Mouse (Mus musculus) thymus, adult 2 months (tissue): ENCODE measurements at regions not wholly inside any gene's neighbourhood (a gene's known extent, or its start where the extent isn't known, plus 50 kb on each side); places are given as distances from the start of the nearest gene placed in this dataset.

Experiments
- CTCF ChIP-seq: fragments of 200-500 bp; IDR thresholded peaks from 2 replicates; pipeline ENCODE4 v1.5.1; 2012; ENCODE audit warnings: mild to moderate bottlenecking, control low read depth, low read length, moderate library complexity, borderline replicate concordance; ENCODE audit not compliant: control insufficient read depth, poor library complexity, insufficient read depth; ENCODE audit errors: extremely low read depth
- POLR2A ChIP-seq: fragments of 200-500 bp; IDR thresholded peaks from 2 replicates; pipeline ENCODE4 v1.6.1; 2012; ENCODE audit warnings: mild to moderate bottlenecking, low read length, control low read depth, moderate library complexity; ENCODE audit not compliant: control insufficient read depth, poor library complexity, insufficient read depth; ENCODE audit errors: extremely low read depth

GRCm38 (mm10) chr8:90470826-90471225 is 122.7 kb upstream of the Tox3 start:
- no peak for TF ChIP-seq POLR2A
- TF ChIP-seq CTCF: no peak
